Mouse (Mus musculus) limb, embryonic 12.5 days (tissue): Measurements from ENCODE around the gene Hsp90aa1. TPM values are rescaled to one million over a fixed set of nuclear protein-coding genes. Genes with fewer than 3 reads are reported as not detected.

Experiments
- ATAC-seq: fragments of 200-750 bp; cut with Nextera tagmentation; 2 replicates; pipeline ENCODE4 v1.8.0; 2017; ENCODE audit warnings: low read depth, moderate TSS enrichment; ENCODE audit not compliant: insufficient number of reproducible peaks, insufficient read depth, low FRiP score, low TSS enrichment
- H3K27ac ChIP-seq: fragments of 300-500 bp; sonication (generic); 2 replicates; pipeline ENCODE4 v1.5.1; 2016; ENCODE audit warnings: mild to moderate bottlenecking, moderate library complexity
- H3K27me3 ChIP-seq: fragments of 300-500 bp; sonication (generic); 2 replicates; pipeline ENCODE4 v1.6.1; 2016; ENCODE audit warnings: mild to moderate bottlenecking, moderate library complexity
- H3K36me3 ChIP-seq: fragments of 300-500 bp; sonication (generic); 2 replicates; pipeline ENCODE4 v1.6.1; 2016; ENCODE audit warnings: mild to moderate bottlenecking, moderate library complexity
- H3K4me1 ChIP-seq: fragments of 300-500 bp; sonication (generic); replicated peaks from 2 replicates; pipeline ENCODE4 v1.6.1; 2016
- H3K4me2 ChIP-seq: fragments of 300-500 bp; sonication (generic); 2 replicates; pipeline ENCODE4 v1.6.1; 2016; ENCODE audit warnings: mild to moderate bottlenecking, moderate library complexity
- H3K4me3 ChIP-seq: fragments of 300-500 bp; sonication (generic); replicated peaks from 2 replicates; pipeline ENCODE4 v1.5.1; 2016; ENCODE audit warnings: mild to moderate bottlenecking
- H3K9ac ChIP-seq: fragments of 300-500 bp; sonication (generic); replicated peaks from 2 replicates; pipeline ENCODE4 v1.6.1; 2016; ENCODE audit warnings: mild to moderate bottlenecking, moderate library complexity
- H3K9me3 ChIP-seq: fragments of 300-500 bp; sonication (generic); 2 replicates; pipeline ENCODE4 v1.6.1; 2016; ENCODE audit warnings: mild to moderate bottlenecking, moderate library complexity
- WGBS: fragments of 180-500 bp; shearing (Covaris S2); methylation state at CpG from one replicate; pipeline ENCODE4 v1.1.7; 2016; 5-methylcytosine and 5-hydroxymethylcytosine counted together
- polyA plus RNA-seq: library from polyadenylated mRNA; unstranded; fragments of >200 nt; fragmentation: Nextera tagmentation; extraction: Ambion mirVana; gene quantifications from 2 replicates; pipeline ENCODE4 v1.2.1, GENCODE M21; 2016

Hsp90aa1 gene
- polyA plus RNA-seq, 1 experiment from 2014 or later: 848 TPM

GRCm38 (mm10) chr12:110683580-110683979 is 18.9 kb downstream of the Hsp90aa1 start:
- no peak overlapping the region for H3K9ac ChIP-seq
- H3K4me2 ChIP-seq: no peak overlapping the region
- ATAC-seq: no peak
- no peak overlapping the region for H3K27ac ChIP-seq
- H3K36me3 ChIP-seq: peaks cover 26% of the 10 kb centered on the region
- WGBS: no CpG with 5 or more reads among the region's 1 CpGs
- no peak overlapping the region for H3K4me3 ChIP-seq
- peaks cover 4% of the 10 kb centered on the region; the same call in 1 of the 2 replicates for H3K4me1 ChIP-seq
- H3K9me3 ChIP-seq: no peaks in the 10 kb centered on the region
- H3K27me3 ChIP-seq: no peaks in the 10 kb centered on the region

- Histone ChIP-seq H3K9ac (no peak within 1 kb of the TSS; the same call in 1 of the 2 replicates), H3K27ac (no peak within 1 kb of the TSS), H3K4me1 (peaks cover 4% of the 10 kb centered on the region; the same call in 1 of the 2 replicates), H3K4me3 (no peak within 1 kb of the TSS), H3K9me3 (no peaks in the 10 kb centered on the region), H3K27me3 (no peaks in the 10 kb centered on the region), H3K4me2 (no peak within 1 kb of the TSS), H3K36me3 (peaks cover 17% of the 10 kb centered on the region)
- ATAC-seq: no peak
- 76% methylated on average over 9 of the region's 9 CpGs for WGBS
Observed at GRCm38 (mm10) chr12:110682561-110683299, 19.8 kb downstream of the Hsp90aa1 start, which contains the start of gene 1700001K19Rik. 1700001K19Rik (minus strand) TSS chr12:110682619.

GRCm38 (mm10) chr12:110681878-110682277 is 20.6 kb downstream of the Hsp90aa1 start:
- no peak for ATAC-seq
- no peak overlapping the region for H3K9ac ChIP-seq
- H3K9me3 ChIP-seq: no peaks in the 10 kb centered on the region
- no peak overlapping the region for H3K4me2 ChIP-seq
- H3K27ac ChIP-seq: no peak overlapping the region
- 63% methylated on average over 3 of the region's 3 CpGs for WGBS
- peaks cover 4% of the 10 kb centered on the region; the same call in 1 of the 2 replicates for H3K4me1 ChIP-seq
- H3K4me3 ChIP-seq: no peak overlapping the region
- H3K27me3 ChIP-seq: no peaks in the 10 kb centered on the region
- H3K36me3 ChIP-seq: peaks cover 10% of the 10 kb centered on the region

- Histone ChIP-seq H3K4me3 (no peak overlapping the region), H3K4me2 (no peak overlapping the region), H3K27ac (no peak overlapping the region), H3K9me3 (no peaks in the 10 kb centered on the region), H3K27me3 (no peaks in the 10 kb centered on the region), H3K4me1 (peaks cover 4% of the 10 kb centered on the region; the same call in 1 of the 2 replicates), H3K9ac (no peak overlapping the region), H3K36me3 (0 out of 2 replicates have a peak, but pooled peaks cover 4% of the 10 kb centered on the region)
- ATAC-seq: no peak
- 66% methylated on average over 7 of the region's 7 CpGs for WGBS
Observed at GRCm38 (mm10) chr12:110681191-110681590, 21.3 kb downstream of the Hsp90aa1 start.

- WGBS: 54% methylated on average over 5 of the region's 5 CpGs
- H3K27ac ChIP-seq: no peak overlapping the region
Observed at GRCm38 (mm10) chr12:110674243-110674642, 28.3 kb downstream of the Hsp90aa1 start.

DNA sequence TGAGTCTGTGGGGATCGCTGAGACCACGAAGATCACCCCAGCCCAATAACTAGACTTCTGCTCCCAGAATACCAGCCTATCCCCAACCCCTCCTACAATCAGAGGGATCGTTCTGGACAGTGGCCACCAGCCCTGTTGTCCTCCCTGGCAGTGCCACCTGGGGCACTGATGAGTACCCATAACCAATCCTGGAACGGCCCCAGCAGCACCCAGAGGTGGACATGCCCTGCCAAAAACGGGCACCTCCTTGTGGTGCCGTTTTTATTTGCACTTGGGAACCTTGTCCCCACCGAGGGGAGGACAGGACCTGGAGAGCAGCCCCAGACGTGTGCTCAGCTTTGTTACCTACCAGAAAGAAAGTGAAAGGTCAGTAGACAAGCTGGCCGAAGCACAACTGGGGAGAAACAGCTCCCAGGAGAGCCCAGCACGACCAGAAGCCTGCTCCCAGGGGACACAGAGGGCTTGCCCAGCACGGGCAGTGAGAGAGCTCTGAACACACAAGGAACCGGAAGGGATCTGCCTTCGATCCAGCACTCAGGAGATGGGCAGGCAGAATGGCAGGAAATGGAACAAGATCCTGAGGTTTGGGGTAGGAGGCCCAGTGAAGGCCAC is 35.0 kb downstream of the Hsp90aa1 start:
- Histone ChIP-seq H3K9me3 (no peaks in the 10 kb centered on the region), H3K4me2 (no peak overlapping the region), H3K4me1 (no peaks in the 10 kb centered on the region), H3K4me3 (no peak overlapping the region), H3K27me3 (no peaks in the 10 kb centered on the region), H3K36me3 (peaks cover 76% of the 10 kb centered on the region), H3K9ac (no peak overlapping the region), H3K27ac (no peak overlapping the region)
- no peak for ATAC-seq
- 92% methylated on average over 13 of the region's 13 CpGs for WGBS

More at GRCm38 (mm10) chr12:110674243-110674642, 28.3 kb downstream of the Hsp90aa1 start:
- H3K9me3 ChIP-seq: no peaks in the 10 kb centered on the region
- no peak for ATAC-seq
- H3K9ac ChIP-seq: no peak overlapping the region
- H3K4me1 ChIP-seq: no peaks in the 10 kb centered on the region
- no peak overlapping the region for H3K4me3 ChIP-seq
- no peaks in the 10 kb centered on the region for H3K27me3 ChIP-seq
- H3K4me2 ChIP-seq: no peak overlapping the region
- peaks cover 10% of the 10 kb centered on the region for H3K36me3 ChIP-seq

GRCm38 (mm10) chr12:110661746-110662145 is 40.8 kb downstream of the Hsp90aa1 start:
- Histone ChIP-seq H3K9me3 (no peaks in the 10 kb centered on the region), H3K27me3 (no peaks in the 10 kb centered on the region), H3K27ac (no peak overlapping the region), H3K4me3 (no peak overlapping the region), H3K9ac (no peak overlapping the region), H3K36me3 (peaks cover 99% of the 10 kb centered on the region), H3K4me2 (no peak overlapping the region), H3K4me1 (no peaks in the 10 kb centered on the region)
- ATAC-seq: no peak
- 92% methylated on average over 14 of the region's 14 CpGs for WGBS

DNA sequence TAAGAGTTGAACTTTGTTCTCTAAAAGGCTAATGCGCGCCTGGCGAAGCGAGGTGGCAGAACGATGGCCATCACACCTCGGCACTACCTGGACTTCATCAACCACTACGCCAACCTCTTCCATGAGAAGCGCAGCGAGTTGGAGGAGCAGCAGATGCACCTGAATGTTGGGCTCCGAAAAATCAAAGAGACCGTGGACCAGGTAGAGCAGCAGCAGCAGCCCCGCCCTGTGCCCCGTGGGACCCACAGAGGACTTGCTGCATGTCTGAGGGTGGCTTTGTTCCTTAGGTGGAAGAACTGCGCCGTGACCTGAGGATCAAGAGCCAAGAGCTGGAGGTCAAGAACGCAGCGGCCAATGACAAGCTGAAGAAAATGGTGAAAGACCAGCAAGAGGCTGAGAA is 51.1 kb downstream of the Hsp90aa1 start:
- H3K4me3 ChIP-seq: no peak overlapping the region
- 97% methylated on average over 17 of the region's 17 CpGs for WGBS
- H3K4me1 ChIP-seq: no peaks in the 10 kb centered on the region
- H3K27me3 ChIP-seq: no peaks in the 10 kb centered on the region
- no peak overlapping the region for H3K9ac ChIP-seq
- no peak for ATAC-seq
- H3K4me2 ChIP-seq: no peak overlapping the region
- H3K36me3 ChIP-seq: peaks cover 97% of the 10 kb centered on the region
- no peak overlapping the region for H3K27ac ChIP-seq
- no peaks in the 10 kb centered on the region for H3K9me3 ChIP-seq

DNA sequence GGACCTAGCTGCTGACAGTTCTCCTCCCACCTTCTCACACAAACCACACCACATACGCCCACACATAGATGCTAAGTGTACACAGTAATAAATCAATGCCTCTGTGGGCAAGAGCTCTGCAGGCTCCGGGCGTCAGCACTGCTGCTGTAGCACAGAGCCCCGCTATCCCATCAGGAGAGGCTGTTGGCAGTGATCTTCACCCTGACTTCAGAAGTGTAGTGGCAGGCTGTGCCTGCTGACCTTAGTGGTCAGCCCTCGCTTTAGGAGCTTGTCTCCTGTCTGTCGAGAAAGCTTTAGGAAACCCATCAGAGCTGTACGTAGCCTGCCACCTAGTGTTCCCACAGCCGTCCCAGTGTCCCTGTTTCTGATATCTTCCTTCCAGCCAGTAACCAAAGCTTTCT is 52.3 kb downstream of the Hsp90aa1 start:
- no peak overlapping the region for H3K4me2 ChIP-seq
- H3K9me3 ChIP-seq: no peaks in the 10 kb centered on the region
- no peaks in the 10 kb centered on the region for H3K4me1 ChIP-seq
- ATAC-seq: no peak
- no peak overlapping the region for H3K9ac ChIP-seq
- peaks cover 97% of the 10 kb centered on the region for H3K36me3 ChIP-seq
- WGBS: 81% methylated on average over 8 of the region's 8 CpGs
- H3K4me3 ChIP-seq: no peak overlapping the region
- H3K27ac ChIP-seq: no peak overlapping the region
- no peaks in the 10 kb centered on the region for H3K27me3 ChIP-seq
